Mouse (Mus musculus) stomach, postnatal 0 days (tissue): Measurements from ENCODE around the gene Gimap8.

Experiments used
- CTCF ChIP-seq: IDR thresholded peaks from 2 replicates; pipeline ENCODE4 v1.5.1; 2016; ENCODE audit warnings: antibody characterized with exemption, low read depth, mild to moderate bottlenecking, moderate library complexity
- EP300 ChIP-seq: optimal IDR thresholded peaks from 2 replicates; pipeline ENCODE3; 2016; ENCODE audit warnings: antibody characterized with exemption

DNA sequence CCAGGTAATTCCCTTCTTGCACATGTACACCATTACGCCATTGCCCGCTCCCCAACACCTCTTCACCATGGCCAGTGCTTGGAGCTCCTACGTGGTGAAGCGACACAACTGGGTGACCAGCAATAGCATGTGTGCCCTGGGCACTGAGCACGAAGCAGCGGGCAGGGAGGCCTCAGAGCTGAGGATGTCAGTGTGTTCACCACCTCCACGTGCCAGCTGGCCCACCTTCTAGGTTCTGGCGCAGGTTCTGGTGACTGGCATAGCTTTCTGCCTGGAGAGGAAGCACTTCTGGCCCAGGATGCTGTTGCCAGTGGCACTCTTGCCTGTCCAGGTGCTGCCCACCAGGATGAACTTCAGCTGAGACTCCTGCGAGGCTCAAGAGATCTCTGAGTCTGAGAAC is 18.4 kb downstream of the Gimap8 start:
- TF ChIP-seq CTCF (no peak), EP300 (no peak)
